In genomic region chr6:61246523-61246922, GRCm38 (mm10) we compare ENCODE assay signal across 20 mouse cellular contexts.
"Had no signal": no experiment of that assay in that cellular context is flagged by ENCODE, and none has a peak within 500 bp of the region (broad histone marks: within the 10 kb centered on the region; RNA-seq: fewer than 3 reads in every experiment).

No protein-coding gene starts in this region.

- H3K27me3 ChIP-seq: liver, embryonic 13.5 days; megakaryocyte, embryonic 14.5 days; midbrain, embryonic 13.5 days; neural tube, embryonic 13.5 days; stomach, embryonic 15.5 days had no signal

- H3K36me3 ChIP-seq: liver, embryonic 13.5 days; midbrain, embryonic 10.5 days; midbrain, embryonic 13.5 days; neural tube, embryonic 13.5 days; stomach, embryonic 15.5 days had no signal

- DNase-seq: kidney, adult 18-20 months; kidney, adult 9 months; kidney, postnatal 14 days; kidney, postnatal 4 days; layer of hippocampus, adult 9-11 months; liver, embryonic 13.5 days; lung, adult 2 months; lung, postnatal 36 days; right cerebral cortex, adult 18-20 months; right cerebral cortex, postnatal 25 days; spleen, adult 18-20 months; thymus, postnatal 25 days had no signal

- ATAC-seq: lung, postnatal 0 days; midbrain, embryonic 13.5 days; midbrain, embryonic 16.5 days had no signal

- H3K27ac ChIP-seq: liver, embryonic 13.5 days; midbrain, embryonic 10.5 days; midbrain, embryonic 13.5 days; neural tube, embryonic 13.5 days; stomach, embryonic 15.5 days had no signal

- H3K9me3 ChIP-seq: liver, embryonic 13.5 days; megakaryocyte, embryonic 14.5 days; midbrain, embryonic 10.5 days; midbrain, embryonic 13.5 days; neural tube, embryonic 13.5 days; stomach, embryonic 15.5 days had no signal

- H3K4me3 ChIP-seq: liver, embryonic 13.5 days; megakaryocyte, embryonic 14.5 days; midbrain, embryonic 10.5 days; midbrain, embryonic 13.5 days; myocyte; neural tube, embryonic 13.5 days; stomach, embryonic 15.5 days had no signal

- H3K9ac ChIP-seq: liver, embryonic 13.5 days; midbrain, embryonic 13.5 days; neural tube, embryonic 13.5 days; stomach, embryonic 15.5 days had no signal

- H3K4me1 ChIP-seq: liver, embryonic 13.5 days; midbrain, embryonic 10.5 days; midbrain, embryonic 13.5 days; stomach, embryonic 15.5 days had no signal

- H3K4me2 ChIP-seq: liver, embryonic 13.5 days; midbrain, embryonic 13.5 days; neural tube, embryonic 13.5 days; stomach, embryonic 15.5 days had no signal
